Mouse (Mus musculus) right cerebral cortex, adult 18-20 months (tissue): ENCODE data around the gene Ctla2a.
"Not testable (repeated sequence)": the region's sequence is repeated elsewhere in the genome, so short reads cannot be mapped to it uniquely, and the experiment has no call there.

Experiments
- DNase-seq: peaks from one replicate; pipeline ENCODE4 v3.0.0; 2022; ENCODE audit warnings: mixed read lengths

The Ctla2a gene

DNA sequence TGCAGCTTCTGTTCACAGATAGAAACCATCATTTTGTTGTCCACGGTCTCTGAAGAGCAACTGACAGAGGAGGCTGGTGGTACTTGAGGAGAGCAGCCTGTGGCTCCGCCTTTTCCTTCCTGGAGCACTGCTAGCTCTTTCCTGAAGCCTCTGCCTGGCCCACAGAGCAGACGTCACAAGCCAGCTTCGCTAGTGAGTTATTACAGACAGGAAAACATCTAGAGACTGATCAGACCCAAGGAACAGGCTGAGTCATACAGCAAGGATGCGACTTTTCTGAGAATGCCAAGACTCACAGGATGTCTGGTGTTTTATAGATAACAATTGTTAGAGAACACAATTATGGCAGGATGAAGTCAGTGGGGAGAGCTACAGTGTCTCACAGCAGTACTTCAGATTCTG, at the start of gene Ctla2a, which contains the start of gene Gm49391:
Ctla2a (minus strand) TSS at position 126 of the 402 bp plus-strand sequence.
Gm49391 (minus strand) TSS at position 72 of the 402 bp plus-strand sequence.
- no peak for DNase-seq

GRCm38 (mm10) chr13:60972319-60972718, 35.9 kb upstream of the Ctla2a start:
- not testable (repeated sequence) for DNase-seq

GRCm38 (mm10) chr13:60963985-60964384, 27.6 kb upstream of the Ctla2a start:
- not testable (repeated sequence) for DNase-seq

- DNase-seq, result no peak
These were observed 25.3 kb upstream of the Ctla2a start for GRCm38 (mm10) chr13:60961706-60962105.

GRCm38 (mm10) chr13:60941884-60942283, 5.5 kb upstream of the Ctla2a start, which contains the start of gene Tpbpa:
Gene Tpbpa, minus strand, starts transcription at chr13:60941984.
- DNase-seq, result not testable (repeated sequence)

DNA sequence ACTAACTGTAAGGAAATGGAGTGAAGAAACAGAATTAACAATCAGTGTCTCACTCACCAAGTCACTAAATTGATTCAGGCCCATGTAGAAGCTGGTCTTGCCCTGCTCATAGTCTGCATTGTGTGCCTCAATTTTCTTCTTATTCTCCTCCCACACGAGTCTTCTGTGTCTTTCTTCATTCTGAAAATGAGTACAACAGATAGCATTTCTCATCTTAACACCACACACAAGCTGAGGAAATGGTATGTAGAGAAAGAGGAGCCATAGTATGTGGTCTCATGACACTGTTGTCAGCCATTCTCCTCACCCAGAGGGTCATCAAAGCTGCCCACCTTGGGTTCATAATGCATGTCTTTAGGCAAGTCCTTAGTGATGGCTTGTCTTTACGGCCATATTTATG, 935 bp downstream of the Ctla2a start, which contains the start of gene Gm49393:
Gm49393 (minus strand) TSS at position 101 of the 400 bp plus-strand sequence.
- not testable (repeated sequence) for DNase-seq

GRCm38 (mm10) chr13:60904780-60905179, 31.6 kb downstream of the Ctla2a start, which contains the start of gene Tpbpb:
Gene Tpbpb, minus strand, starts transcription at chr13:60904880.
- not testable (repeated sequence) for DNase-seq

- DNase-seq, result no peak
These were observed 39.1 kb downstream of the Ctla2a start, which contains the start of gene Ctla2b for GRCm38 (mm10) chr13:60897328-60897727. Gene Ctla2b, minus strand, starts transcription at chr13:60897447.

GRCm38 (mm10) chr13:60896794-60897193, 39.6 kb downstream of the Ctla2a start, which contains the start of gene Gm49392:
Gene Gm49392, minus strand, starts transcription at chr13:60896894.
- not testable (repeated sequence) for DNase-seq

GRCm38 (mm10) chr13:60895406-60896160, 40.8 kb downstream of the Ctla2a start:
- no peak for DNase-seq

DNA sequence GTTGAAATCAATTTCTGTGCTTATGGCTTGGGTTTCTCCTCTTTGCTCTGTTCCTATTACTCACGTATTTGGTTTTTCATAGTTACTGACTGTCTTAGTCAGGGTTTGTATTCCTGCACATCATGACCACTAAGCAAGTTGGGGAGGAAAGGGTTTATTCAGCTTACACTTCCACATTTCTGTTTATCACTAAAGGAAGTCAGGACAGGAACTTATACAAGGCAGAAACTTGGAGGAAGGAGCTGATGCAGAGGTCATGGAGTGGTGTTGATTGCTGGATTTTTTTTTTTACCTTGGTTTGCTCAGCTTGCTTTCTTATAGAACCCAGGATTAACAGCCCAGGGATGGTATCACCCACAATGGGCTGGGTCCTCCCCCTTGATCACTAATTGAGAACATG, 44.1 kb downstream of the Ctla2a start:
- DNase-seq, result no peak
